Mouse (Mus musculus) embryonic facial prominence, embryonic 14.5 days (tissue): ENCODE data around the gene Abtb2. TPM values are rescaled to one million over a fixed set of nuclear protein-coding genes. Genes with fewer than 3 reads are reported as not detected.
A peak's percentile ranks its signal among the peaks of the same experiment; 100 is the strongest.

ENCODE experiments used
- ATAC-seq: fragments of 200-750 bp; cut with Nextera tagmentation; 2 replicates; pipeline ENCODE4 v1.8.0; 2017; ENCODE audit warnings: low read depth, moderate number of reproducible peaks, moderate TSS enrichment
- DNase-seq: peaks from one replicate; pipeline ENCODE4 v3.0.0-alpha.2; 2015; ENCODE audit warnings: low spot score
- H3K27ac ChIP-seq: fragments of 300-500 bp; sonication (generic); replicated peaks from 2 replicates; pipeline ENCODE4 v1.5.1; 2014; ENCODE audit warnings: low read depth, mild to moderate bottlenecking, low read length, moderate library complexity
- H3K27me3 ChIP-seq: fragments of 300-500 bp; sonication (generic); replicated peaks from 2 replicates; pipeline ENCODE4 v1.6.1; 2014; ENCODE audit warnings: low read length; ENCODE audit not compliant: control insufficient read depth, insufficient read depth
- H3K36me3 ChIP-seq: fragments of 300-500 bp; sonication (generic); 2 replicates; pipeline ENCODE4 v1.6.1; 2014; ENCODE audit warnings: low read length, mixed read lengths; ENCODE audit not compliant: control insufficient read depth, insufficient read depth
- H3K4me1 ChIP-seq: fragments of 300-500 bp; sonication (generic); 2 replicates; pipeline ENCODE4 v1.6.1; 2014; ENCODE audit warnings: antibody characterized with exemption, low read length; ENCODE audit not compliant: control insufficient read depth, insufficient read depth
- H3K4me2 ChIP-seq: fragments of 300-500 bp; sonication (generic); 2 replicates; pipeline ENCODE4 v1.6.1; 2014; ENCODE audit warnings: low read depth, mild to moderate bottlenecking, low read length, moderate library complexity, mixed read lengths
- H3K4me3 ChIP-seq: fragments of 300-500 bp; sonication (generic); 2 replicates; pipeline ENCODE4 v1.5.1; 2014; ENCODE audit warnings: low read depth, mild to moderate bottlenecking, low read length
- H3K9ac ChIP-seq: fragments of 300-500 bp; sonication (generic); 2 replicates; pipeline ENCODE4 v1.6.1; 2014; ENCODE audit warnings: low read depth, mild to moderate bottlenecking, low read length, moderate library complexity, mixed read lengths
- H3K9me3 ChIP-seq: fragments of 300-500 bp; sonication (generic); 2 replicates; pipeline ENCODE4 v1.6.1; 2016; ENCODE audit warnings: low read length; ENCODE audit not compliant: control insufficient read depth
- WGBS: fragments of 180-500 bp; shearing (Covaris S2); extraction: QIAGEN DNeasy Blood & Tissue Kit; methylation state at CpG from one replicate; pipeline ENCODE4 v1.1.7; 2014; 5-methylcytosine and 5-hydroxymethylcytosine counted together
- polyA plus RNA-seq: library from polyadenylated mRNA; unstranded; fragments of >200 nt; fragmentation: Nextera tagmentation; extraction: Ambion mirVana; gene quantifications from 2 replicates; pipeline ENCODE4 v1.2.1, GENCODE M21; 2014

The Abtb2 gene
- polyA plus RNA-seq, 1 experiment from 2014 or later, result 14.2 TPM

- WGBS, result 61% methylated on average over 4 of the region's 4 CpGs
- no peaks in the 10 kb centered on the region for H3K36me3 ChIP-seq
- H3K27ac ChIP-seq, result no peak overlapping the region
- no peak overlapping the region for H3K4me3 ChIP-seq
- peak; percentile 85 for DNase-seq
- 0 out of 2 replicates have a peak, but pooled peaks have one; percentile 62 for ATAC-seq
- H3K4me1 ChIP-seq, result no peaks in the 10 kb centered on the region; the same call in 1 of the 2 replicates
- no peak overlapping the region for H3K4me2 ChIP-seq
- no peak overlapping the region for H3K9ac ChIP-seq
- no peaks in the 10 kb centered on the region for H3K27me3 ChIP-seq
- no peaks in the 10 kb centered on the region for H3K9me3 ChIP-seq
Measured at GRCm38 (mm10) chr2:103662121-103662520, 96.0 kb downstream of the Abtb2 start.

GRCm38 (mm10) chr2:103664341-103664740 is 98.2 kb downstream of the Abtb2 start:
- no peaks in the 10 kb centered on the region for H3K36me3 ChIP-seq
- H3K4me2 ChIP-seq, result no peak overlapping the region
- no peaks in the 10 kb centered on the region for H3K9me3 ChIP-seq
- H3K27ac ChIP-seq, result no peak overlapping the region
- no peak overlapping the region for H3K9ac ChIP-seq
- H3K4me1 ChIP-seq, result peaks cover 18% of the 10 kb centered on the region
- 74% methylated on average over 6 of the region's 6 CpGs for WGBS
- ATAC-seq (no peak), DNase-seq (no peak)
- H3K4me3 ChIP-seq, result no peak overlapping the region
- H3K27me3 ChIP-seq, result no peaks in the 10 kb centered on the region

GRCm38 (mm10) chr2:103667962-103668815 is 102.1 kb downstream of the Abtb2 start:
- peak; percentile 81 for DNase-seq
- no peak overlapping the region for H3K9ac ChIP-seq
- H3K27me3 ChIP-seq, result no peaks in the 10 kb centered on the region
- H3K4me2 ChIP-seq, result no peak overlapping the region
- no peak; the same call in 1 of the 2 replicates for ATAC-seq
- H3K36me3 ChIP-seq, result no peaks in the 10 kb centered on the region
- 63% methylated on average over 8 of the region's 8 CpGs for WGBS
- no peaks in the 10 kb centered on the region for H3K9me3 ChIP-seq
- no peak overlapping the region for H3K27ac ChIP-seq
- peaks cover 24% of the 10 kb centered on the region for H3K4me1 ChIP-seq
- no peak overlapping the region for H3K4me3 ChIP-seq

GRCm38 (mm10) chr2:103668939-103669338 is 102.8 kb downstream of the Abtb2 start:
- no peak overlapping the region for H3K4me2 ChIP-seq
- H3K27ac ChIP-seq, result peak overlapping the region; percentile 15; the same call in 1 of the 2 replicates
- WGBS, result 55% methylated on average over 8 of the region's 8 CpGs
- ATAC-seq (no peak), DNase-seq (no peak)
- H3K9ac ChIP-seq, result no peak overlapping the region
- H3K4me1 ChIP-seq, result peaks cover 28% of the 10 kb centered on the region
- H3K27me3 ChIP-seq, result no peaks in the 10 kb centered on the region
- no peaks in the 10 kb centered on the region for H3K36me3 ChIP-seq
- no peak overlapping the region for H3K4me3 ChIP-seq
- no peaks in the 10 kb centered on the region for H3K9me3 ChIP-seq

GRCm38 (mm10) chr2:103669561-103669960 is 103.5 kb downstream of the Abtb2 start:
- Histone ChIP-seq H3K36me3 (no peaks in the 10 kb centered on the region), H3K4me1 (peaks cover 28% of the 10 kb centered on the region), H3K9ac (no peak overlapping the region), H3K4me3 (no peak overlapping the region), H3K9me3 (no peaks in the 10 kb centered on the region), H3K27me3 (no peaks in the 10 kb centered on the region), H3K4me2 (no peak overlapping the region), H3K27ac (0 out of 2 replicates have a peak overlapping the region, but pooled peaks have one; percentile 15)
- DNase-seq (no peak), ATAC-seq (no peak)
- 79% methylated on average over 4 of the region's 4 CpGs for WGBS

GRCm38 (mm10) chr2:103670276-103670680 is 104.2 kb downstream of the Abtb2 start:
- H3K4me3 ChIP-seq, result no peak overlapping the region
- 56% methylated on average over 3 of the region's 3 CpGs for WGBS
- ATAC-seq, result peak; percentile 65
- H3K27me3 ChIP-seq, result no peaks in the 10 kb centered on the region
- H3K4me2 ChIP-seq, result no peak overlapping the region
- no peak overlapping the region for H3K9ac ChIP-seq
- peaks cover 28% of the 10 kb centered on the region for H3K4me1 ChIP-seq
- no peak overlapping the region for H3K27ac ChIP-seq
- H3K36me3 ChIP-seq, result no peaks in the 10 kb centered on the region
- no peaks in the 10 kb centered on the region for H3K9me3 ChIP-seq
- DNase-seq, result peak; percentile 83

- WGBS, result 73% methylated on average over 7 of the region's 7 CpGs
- H3K27me3 ChIP-seq, result no peaks in the 10 kb centered on the region
- H3K27ac ChIP-seq, result no peak overlapping the region; the same call in 1 of the 2 replicates
- peaks cover 35% of the 10 kb centered on the region for H3K4me1 ChIP-seq
- H3K9ac ChIP-seq, result no peak overlapping the region
- H3K9me3 ChIP-seq, result no peaks in the 10 kb centered on the region
- no peaks in the 10 kb centered on the region for H3K36me3 ChIP-seq
- ATAC-seq, result no peak
- H3K4me3 ChIP-seq, result no peak overlapping the region
- DNase-seq, result no peak
- H3K4me2 ChIP-seq, result no peak overlapping the region
Measured at GRCm38 (mm10) chr2:103672573-103673119, 106.5 kb downstream of the Abtb2 start.

- H3K4me3 ChIP-seq, result no peak overlapping the region
- no peak overlapping the region for H3K27ac ChIP-seq
- no peaks in the 10 kb centered on the region for H3K27me3 ChIP-seq
- DNase-seq (no peak), ATAC-seq (no peak)
- WGBS, result 78% methylated on average over 4 of the region's 4 CpGs
- no peaks in the 10 kb centered on the region for H3K9me3 ChIP-seq
- no peak overlapping the region for H3K4me2 ChIP-seq
- H3K4me1 ChIP-seq, result peaks cover 26% of the 10 kb centered on the region
- H3K9ac ChIP-seq, result no peak overlapping the region
- no peaks in the 10 kb centered on the region for H3K36me3 ChIP-seq
Measured at GRCm38 (mm10) chr2:103673609-103674008, 107.5 kb downstream of the Abtb2 start.
